Mouse (Mus musculus): ENCODE measurements around the gene Gm4305.
"Not testable (repeated sequence)": the region's sequence is repeated elsewhere in the genome, so short reads cannot be mapped to it uniquely, and the experiment has no call there.

Gene Gm4305

GRCm38 (mm10) chr10:100350793-100351192, at the start of gene Gm4305:
Gene Gm4305 (plus strand): TSS chr10:100351093.
- not testable (repeated sequence) for DNase-seq

GRCm38 (mm10) chr10:100335376-100335775, 15.5 kb upstream of the Gm4305 start, which contains the start of gene Gm4301:
Gene Gm4301 (plus strand): TSS chr10:100335676.
- DNase-seq, result not testable (repeated sequence)

- DNase-seq, result not testable (repeated sequence)
Measured at GRCm38 (mm10) chr10:100340536-100340935, 10.4 kb upstream of the Gm4305 start, which contains the start of gene Gm4302. Gene Gm4302 (plus strand): TSS chr10:100340836.

DNA sequence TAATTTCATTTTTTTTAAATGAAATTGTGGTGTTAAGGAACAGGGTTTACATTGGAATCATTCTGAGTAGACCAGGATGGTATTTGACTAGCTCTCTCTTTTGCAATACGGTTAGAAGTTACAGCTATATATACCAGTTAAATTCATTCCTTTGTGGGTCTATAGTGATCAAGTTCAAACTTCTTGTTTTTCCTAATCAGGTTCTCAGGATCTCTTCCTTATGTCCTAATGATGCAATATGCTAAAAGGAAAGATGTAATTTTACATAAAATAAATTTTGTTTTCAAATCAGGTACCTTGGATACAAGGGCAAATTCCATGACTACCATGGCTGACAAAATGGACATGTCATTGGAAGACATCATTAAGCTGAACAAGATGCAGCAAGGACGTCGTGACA, 5.2 kb upstream of the Gm4305 start, which contains the start of gene Gm4303:
TSS of gene Gm4303 (plus strand) at position 301 of the 400 bp plus-strand sequence.
- DNase-seq, result not testable (repeated sequence)

- peak; percentile 1 for DNase-seq
Measured at GRCm38 (mm10) chr10:100356841-100357240, 5.9 kb downstream of the Gm4305 start.

DNA sequence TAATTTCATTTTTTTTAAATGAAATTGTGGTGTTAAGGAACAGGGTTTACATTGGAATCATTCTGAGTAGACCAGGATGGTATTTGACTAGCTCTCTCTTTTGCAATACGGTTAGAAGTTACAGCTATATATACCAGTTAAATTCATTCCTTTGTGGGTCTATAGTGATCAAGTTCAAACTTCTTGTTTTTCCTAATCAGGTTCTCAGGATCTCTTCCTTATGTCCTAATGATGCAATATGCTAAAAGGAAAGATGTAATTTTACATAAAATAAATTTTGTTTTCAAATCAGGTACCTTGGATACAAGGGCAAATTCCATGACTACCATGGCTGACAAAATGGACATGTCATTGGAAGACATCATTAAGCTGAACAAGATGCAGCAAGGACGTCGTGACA, 10.1 kb downstream of the Gm4305 start, which contains the start of gene Gm4307:
TSS of gene Gm4307 (plus strand) at position 301 of the 400 bp plus-strand sequence.
- not testable (repeated sequence) for DNase-seq

DNA sequence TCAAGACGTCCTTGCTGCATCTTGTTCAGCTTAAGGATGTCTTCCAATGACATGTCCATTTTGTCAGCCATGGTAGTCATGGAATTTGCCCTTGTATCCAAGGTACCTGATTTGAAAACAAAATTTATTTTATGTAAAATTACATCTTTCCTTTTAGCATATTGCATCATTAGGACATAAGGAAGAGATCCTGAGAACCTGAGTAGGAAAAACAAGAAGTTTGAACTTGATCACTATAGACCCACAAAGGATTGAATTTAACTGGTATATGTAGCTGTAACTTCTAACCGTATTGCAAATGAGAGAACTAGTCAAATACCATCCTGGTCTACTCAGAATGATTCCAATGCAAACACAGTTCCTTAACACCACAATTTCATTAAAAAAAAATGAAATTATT, 31.6 kb downstream of the Gm4305 start, which contains the start of gene Gm4312:
TSS of gene Gm4312 (minus strand) at position 101 of the 400 bp plus-strand sequence.
- not testable (repeated sequence) for DNase-seq
